24 mouse cellular contexts compared by ENCODE assay signal in genomic region chr7:133645716-133646115, GRCm38 (mm10). TPM values are rescaled to one million over a fixed set of nuclear protein-coding genes. Genes with fewer than 3 reads are reported as not detected.
"Had no signal": no experiment of that assay in that cellular context is flagged by ENCODE, and none has a peak within 500 bp of the region (broad histone marks: within the 10 kb centered on the region; RNA-seq: fewer than 3 reads in every experiment).

No protein-coding gene starts in this region.

- ATAC-seq: midbrain, embryonic 16.5 days had no signal

- DNase-seq: lung, adult 18-20 months; lung, embryonic 14.5 days; lung, postnatal 10 days; lung, postnatal 4 days; midbrain, embryonic 14.5 days; right cerebral cortex, postnatal 14 days; thymus, adult 2 months; thymus, postnatal 25 days; thymus, postnatal 4 days had no signal

RNA-seq across cellular contexts. Expression of gene Mmp21, which starts 34.1 kb away (rescaled TPM):
- polyA plus RNA-seq: lung, embryonic 16.5 days; midbrain, embryonic 10.5 days; midbrain, embryonic 12.5 days; midbrain, embryonic 16.5 days; myocyte; neural tube, embryonic 11.5 days; neural tube, embryonic 13.5 days; neural tube, embryonic 15.5 days; stomach, embryonic 15.5 days; testis, adult 2 months; thymus, adult 2 months; urinary bladder, adult 2 months had no signal

RNA-seq across cellular contexts. Expression of gene Tex36, which starts 43.8 kb away (rescaled TPM):
- polyA plus RNA-seq: liver, embryonic 14.5 days; liver, embryonic 16.5 days; lung, embryonic 16.5 days; midbrain, embryonic 10.5 days; midbrain, embryonic 12.5 days; midbrain, embryonic 14.5 days; midbrain, embryonic 16.5 days; myocyte; neural tube, embryonic 11.5 days; neural tube, embryonic 13.5 days; neural tube, embryonic 15.5 days; spleen, adult 2 months; stomach, embryonic 15.5 days; stomach, postnatal 0 days; thymus, adult 2 months; urinary bladder, adult 2 months had no signal
